Mouse (Mus musculus): ENCODE measurements at regions not wholly inside any gene's neighbourhood (a gene's known extent, or its start where the extent isn't known, plus 50 kb on each side); places are given as distances from the start of the nearest gene placed in this dataset.

GRCm38 (mm10) chr7:34448364-34448763 is 55.2 kb upstream of the Lsm14a start:
- TF ChIP-seq CTCF (IDR thresholded peaks at IDR 0.05; ENCODE audit: control insufficient read depth, insufficient read depth, insufficient read length) (no peak), MAX (IDR thresholded peaks at IDR 0.05) (no peak), MYOD1 (IDR thresholded peaks at IDR 0.05; ENCODE audit: control insufficient read depth, insufficient read length, low read depth) (no peak), FOSL1 (IDR thresholded peaks at IDR 0.05; ENCODE audit: insufficient read depth, low read length, poor library complexity, severe bottlenecking) (no peak), USF1 (IDR thresholded peaks at IDR 0.05; ENCODE audit: low read depth) (no peak), MYOG (IDR thresholded peaks at IDR 0.05; ENCODE audit: control insufficient read depth, extremely low read depth, insufficient read length) (no peak), CEBPB (IDR thresholded peaks at IDR 0.05; ENCODE audit: low read depth) (no peak)
